Mouse (Mus musculus) testis, postnatal 10 days (tissue): ENCODE data around the gene Ptbp3.
"Not testable (repeated sequence)": the region's sequence is repeated elsewhere in the genome, so short reads cannot be mapped to it uniquely, and the experiment has no call there.

Source experiments
- DNase-seq: peaks from one replicate; pipeline ENCODE4 v3.0.0; 2021; ENCODE audit warnings: low spot score

Gene Ptbp3

GRCm38 (mm10) chr4:59549175-59549976 lies at the start of gene Ptbp3:
Ptbp3 (minus strand) TSS chr4:59549364.
- DNase-seq, result peak; percentile 98

DNA sequence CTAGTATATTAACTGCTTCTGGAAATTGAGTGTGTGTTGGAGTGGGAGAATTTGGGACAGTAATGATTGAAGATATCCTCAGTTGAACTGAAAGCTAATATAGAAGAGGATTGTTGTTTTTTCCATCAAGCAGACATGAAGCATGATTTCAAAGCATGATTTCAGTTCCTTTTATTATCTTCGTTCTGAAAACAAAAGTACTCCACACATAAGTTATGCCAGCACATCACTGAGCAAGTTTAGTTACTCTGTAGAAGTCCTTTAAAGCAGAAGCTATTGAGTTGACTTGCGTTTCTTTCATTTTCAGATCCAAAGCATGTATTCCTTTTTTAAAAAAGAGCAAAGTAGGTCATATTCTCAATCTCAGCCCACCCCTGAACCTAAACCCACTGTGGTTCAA lies 47.4 kb upstream of the Ptbp3 start:
- DNase-seq, result no peak

GRCm38 (mm10) chr4:59594614-59595013 lies 45.5 kb upstream of the Ptbp3 start:
- no peak for DNase-seq

- DNase-seq, result no peak
Observed at GRCm38 (mm10) chr4:59587872-59588226, 38.7 kb upstream of the Ptbp3 start.

DNA sequence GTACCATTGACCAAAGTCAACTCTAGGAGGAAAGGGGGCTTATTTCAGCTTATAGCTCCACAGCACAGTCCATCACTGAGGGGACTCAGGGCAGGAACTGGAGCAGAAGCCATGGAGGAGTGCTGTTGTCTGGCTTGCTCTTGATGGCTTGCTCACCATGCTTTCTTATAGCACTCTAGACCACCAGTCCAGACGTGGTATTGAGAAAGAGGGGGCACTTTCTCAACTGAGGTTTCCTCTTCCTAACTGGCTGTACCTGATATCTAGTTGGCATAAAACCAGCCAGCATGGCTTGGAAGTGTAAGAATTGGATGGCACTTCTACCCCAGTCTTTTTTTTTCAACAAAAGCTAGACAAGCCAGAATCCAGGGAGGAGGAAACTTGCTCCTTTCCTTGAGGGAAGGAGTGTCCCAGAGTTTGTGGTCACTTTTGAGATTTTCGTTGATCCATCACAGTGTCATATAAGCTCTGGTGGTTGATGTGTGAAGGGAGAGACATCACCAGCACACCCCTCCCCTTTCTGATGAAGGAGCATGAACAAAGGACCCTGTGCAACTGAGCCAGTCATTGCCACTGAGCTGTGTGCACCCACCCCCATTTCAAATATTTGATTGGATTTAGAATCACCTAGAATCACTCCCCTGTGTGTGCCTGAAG lies 38.2 kb upstream of the Ptbp3 start:
- no peak for DNase-seq

DNA sequence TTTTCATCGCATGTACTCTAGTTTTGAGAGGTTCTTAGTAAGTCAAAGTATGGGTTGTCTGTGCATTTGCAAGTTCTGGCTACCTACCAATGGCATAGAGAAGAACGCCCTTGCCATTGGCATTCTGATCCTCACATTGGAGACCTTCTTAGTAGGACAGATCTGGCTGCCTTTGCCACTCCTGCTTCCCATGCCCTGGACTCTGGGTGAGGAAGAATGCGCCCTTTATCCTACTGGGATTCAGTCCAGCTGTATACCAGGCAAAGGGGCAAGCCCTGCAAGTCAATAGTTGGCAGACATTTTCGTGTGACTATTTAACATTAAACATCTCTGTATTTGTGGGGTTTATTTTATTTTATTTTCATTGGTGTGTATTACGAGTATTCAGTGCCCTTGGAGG lies 35.9 kb upstream of the Ptbp3 start:
- DNase-seq, result no peak

- no peak for DNase-seq
Observed at GRCm38 (mm10) chr4:59582186-59582585, 33.0 kb upstream of the Ptbp3 start.

GRCm38 (mm10) chr4:59581314-59582185 lies 32.4 kb upstream of the Ptbp3 start, which contains the start of gene Hsdl2:
Hsdl2 (plus strand) TSS chr4:59581563.
- peak; percentile 99 for DNase-seq

DNA sequence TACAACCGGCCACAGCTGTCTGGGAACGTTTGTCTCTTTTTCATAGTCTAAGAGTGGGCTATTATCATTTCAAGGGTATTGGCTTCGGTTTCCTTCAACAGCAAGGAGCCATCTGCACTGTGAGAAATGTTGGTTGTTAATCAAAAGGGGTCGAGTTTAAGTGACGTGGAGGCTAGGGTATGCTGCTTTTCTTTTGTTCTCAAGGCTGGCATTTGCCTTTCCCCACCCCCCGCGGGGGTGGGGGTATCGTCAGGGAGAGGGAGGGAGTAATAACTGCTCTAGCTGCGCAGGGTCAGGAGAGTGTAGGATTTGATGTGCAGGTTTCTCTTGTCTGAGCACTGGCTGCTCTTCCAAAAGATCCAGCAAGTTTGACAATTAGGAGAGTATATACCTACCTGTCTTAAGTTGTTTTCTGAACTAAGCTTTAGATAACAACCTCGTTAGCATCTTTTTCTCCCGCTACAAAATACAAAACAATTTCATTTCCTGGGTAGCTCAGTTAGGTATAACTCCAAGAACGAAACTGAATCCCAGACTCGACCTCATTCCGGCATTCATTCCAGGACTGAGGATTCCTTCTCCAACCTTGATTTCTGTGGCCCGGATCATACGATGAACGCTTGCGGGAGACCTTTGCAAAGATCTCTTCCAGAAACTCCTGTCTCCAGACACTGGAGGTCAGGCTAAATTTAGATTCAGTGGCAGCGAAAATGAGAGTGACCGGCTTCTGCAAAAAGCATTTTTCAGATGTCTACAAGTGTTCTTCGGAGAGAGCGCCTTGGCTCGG lies 31.5 kb upstream of the Ptbp3 start:
- peak; percentile 62 for DNase-seq

GRCm38 (mm10) chr4:59575184-59575958 lies 26.2 kb upstream of the Ptbp3 start:
- no peak for DNase-seq

DNA sequence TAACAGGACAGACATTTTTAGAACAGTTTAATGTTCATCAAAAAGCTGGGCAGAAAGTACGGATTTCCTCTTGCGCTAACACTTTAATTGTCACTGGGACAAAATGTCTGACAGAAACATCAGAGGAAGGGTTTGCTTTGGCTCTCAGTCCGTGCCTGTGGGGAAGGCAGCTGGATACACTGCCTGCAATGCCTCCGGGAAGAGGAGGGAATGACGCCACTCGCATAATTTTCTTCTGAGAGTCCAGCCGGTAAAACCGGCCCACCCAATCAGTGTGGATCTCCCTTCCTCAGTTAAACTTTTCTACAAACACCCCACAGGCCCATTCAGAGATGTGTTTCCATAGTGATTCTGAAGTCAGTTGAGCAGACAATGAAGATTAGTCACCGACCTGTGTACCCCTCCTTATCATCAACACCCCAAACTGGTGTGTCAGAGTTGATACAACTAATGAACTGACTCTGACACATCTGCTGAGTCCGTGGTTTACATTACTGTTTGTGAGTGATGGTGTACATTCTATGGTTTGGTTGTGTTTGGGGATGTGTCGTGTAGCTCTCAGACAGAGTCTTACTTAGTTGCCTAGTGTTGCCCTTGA lies 23.5 kb upstream of the Ptbp3 start:
- DNase-seq, result no peak

DNA sequence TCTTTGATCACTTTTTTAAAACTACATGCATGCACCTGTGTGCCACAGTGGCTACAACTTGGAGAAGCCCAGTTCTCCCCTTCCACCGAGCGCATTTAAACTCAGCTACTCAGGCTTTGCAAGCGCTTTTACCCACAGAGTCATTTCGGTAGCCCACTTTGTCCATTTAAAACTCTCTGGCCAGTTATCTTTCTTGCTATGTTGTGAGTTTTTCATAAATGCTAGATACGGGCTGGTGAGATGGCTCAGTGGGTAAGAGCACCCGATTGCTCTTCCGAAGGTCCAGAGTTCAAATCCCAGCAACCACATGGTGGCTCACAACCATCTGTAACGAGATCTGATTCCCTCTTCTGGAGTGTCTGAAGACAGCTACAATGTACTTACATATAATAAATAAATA lies 21.4 kb upstream of the Ptbp3 start:
- DNase-seq, result not testable (repeated sequence)

DNA sequence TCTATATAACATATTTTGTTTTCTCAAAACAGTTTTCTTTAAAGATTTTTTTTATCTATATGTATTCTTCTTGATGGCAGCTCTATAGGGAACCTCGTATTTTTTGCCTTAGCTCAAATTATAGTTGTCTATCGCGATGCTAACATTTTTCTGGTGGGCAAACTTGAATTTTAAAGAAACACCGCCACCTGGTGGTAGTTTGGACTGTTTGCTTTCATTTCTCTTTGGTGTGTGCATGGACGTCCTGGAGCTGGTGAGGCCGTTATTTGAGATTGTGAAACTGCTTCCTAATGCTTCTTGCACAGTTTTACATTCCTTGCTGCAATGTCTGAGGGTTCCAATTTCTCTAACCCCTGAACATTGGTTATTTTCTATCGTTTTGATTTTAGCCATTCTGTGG lies 20.4 kb upstream of the Ptbp3 start:
- DNase-seq, result peak; percentile 80

DNA sequence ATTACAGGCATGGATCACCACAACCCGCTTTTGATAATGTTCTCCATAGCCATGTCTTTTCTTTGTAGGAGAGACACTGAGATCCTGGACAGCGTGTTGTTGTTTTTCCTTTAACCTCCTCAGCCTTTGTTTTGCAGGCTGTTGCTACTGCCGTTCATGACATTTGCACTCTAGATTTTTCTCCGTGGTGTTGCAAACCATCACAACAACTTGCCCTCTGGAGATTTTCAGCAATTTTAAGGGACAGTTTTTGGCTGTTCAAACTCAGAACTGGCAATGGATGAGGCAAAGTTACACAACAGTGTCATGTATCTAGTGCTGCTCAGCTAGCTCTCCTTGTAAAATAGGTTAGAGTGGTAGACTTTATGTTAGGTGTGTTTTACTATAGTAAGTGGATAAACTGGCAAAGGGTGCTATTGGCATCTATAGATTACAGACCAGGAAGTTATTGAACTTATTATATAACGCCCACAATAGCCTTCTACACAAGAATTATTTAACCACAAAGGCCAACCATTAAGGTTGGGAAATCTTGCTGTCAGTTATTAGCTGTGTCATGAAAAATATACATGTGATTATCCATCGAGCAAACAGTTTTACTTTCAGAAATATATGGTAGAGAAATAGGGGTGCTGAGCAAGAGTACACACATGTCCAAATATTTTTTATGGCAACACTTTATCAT lies 18.6 kb upstream of the Ptbp3 start:
- no peak for DNase-seq

DNA sequence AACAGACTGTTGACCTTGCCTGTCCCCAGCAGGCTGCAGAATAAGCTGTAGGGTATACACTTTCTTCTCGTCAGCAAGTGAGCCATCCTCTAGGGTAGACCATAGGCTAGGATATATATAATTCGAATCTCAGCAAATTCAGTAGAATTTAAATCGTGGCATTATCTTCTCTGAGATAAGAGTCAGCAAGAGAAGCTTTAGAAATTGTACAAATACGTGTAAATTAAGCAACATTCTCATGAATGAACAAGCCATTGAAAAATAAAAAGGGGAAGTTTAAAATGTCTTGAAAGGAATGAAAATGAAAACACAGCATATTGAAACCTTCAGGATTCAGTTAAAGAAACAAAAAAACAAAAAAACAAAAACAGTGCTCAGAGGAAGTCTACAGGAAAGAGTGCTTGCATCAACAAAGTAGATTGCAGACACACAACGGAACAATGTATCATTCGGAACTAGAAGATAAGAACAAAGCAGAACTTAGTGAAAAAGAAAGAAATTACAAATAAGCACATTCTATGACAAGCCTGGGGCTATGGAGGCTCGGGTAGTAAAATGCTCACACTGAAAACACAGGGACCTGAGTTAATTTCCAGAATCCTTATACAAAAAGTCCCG lies 16.5 kb upstream of the Ptbp3 start:
- no peak for DNase-seq

GRCm38 (mm10) chr4:59564128-59564527 lies 15.0 kb upstream of the Ptbp3 start:
- DNase-seq, result no peak

- no peak for DNase-seq
Observed at GRCm38 (mm10) chr4:59560141-59560540, 11.0 kb upstream of the Ptbp3 start.

- no peak for DNase-seq
Observed at GRCm38 (mm10) chr4:59558096-59558720, 9.0 kb upstream of the Ptbp3 start.

DNA sequence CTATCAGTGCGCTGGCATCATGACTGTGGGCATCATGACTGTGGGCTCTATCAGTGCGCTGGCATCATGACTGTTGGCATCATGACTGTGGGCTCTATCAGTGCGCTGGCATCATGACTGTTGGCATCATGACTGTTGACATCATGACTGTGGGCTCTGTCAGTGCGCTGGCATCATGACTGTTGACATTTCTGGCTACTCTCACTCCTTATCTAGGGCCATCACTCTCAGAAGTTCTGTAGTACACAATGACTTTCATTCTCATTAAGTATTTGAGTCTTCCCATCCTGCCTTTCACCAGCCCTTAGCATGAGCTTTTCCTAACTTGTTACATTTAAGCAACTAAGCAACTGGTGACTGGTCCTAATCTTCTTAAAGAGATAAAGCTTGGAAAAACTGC lies 8.2 kb upstream of the Ptbp3 start:
- DNase-seq, result not testable (repeated sequence)
